Mouse (Mus musculus) megakaryocyte-erythroid progenitor cell, adult 5-6 weeks (primary cell): ENCODE data around the gene Lgr6. TPM values are rescaled to one million over a fixed set of nuclear protein-coding genes. Genes with fewer than 3 reads are reported as not detected.

Experiments used
- ATAC-seq: replicated peaks from 2 replicates; pipeline ENCODE4 v1.8.0; 2016; ENCODE audit warnings: mild to moderate bottlenecking, inconsistent platforms; ENCODE audit not compliant: severe bottlenecking, poor library complexity, low FRiP score, low TSS enrichment
- total RNA-seq, 2 experiments: library from RNA; stranded (forward) in 1 of 2; stranded (reverse) in 1 of 2; fragments of 200-1000, 215-1000 nt in 1 of 2; fragments of >200 nt in 1 of 2; fragmentation: Nextera tagmentation in 1 of 2; gene quantifications; 2 replicates each; pipeline ENCODE4 v1.2.3; 2014 to 2017

Gene Lgr6
- total RNA-seq, 2 experiments from 2014 or later: not detected

DNA sequence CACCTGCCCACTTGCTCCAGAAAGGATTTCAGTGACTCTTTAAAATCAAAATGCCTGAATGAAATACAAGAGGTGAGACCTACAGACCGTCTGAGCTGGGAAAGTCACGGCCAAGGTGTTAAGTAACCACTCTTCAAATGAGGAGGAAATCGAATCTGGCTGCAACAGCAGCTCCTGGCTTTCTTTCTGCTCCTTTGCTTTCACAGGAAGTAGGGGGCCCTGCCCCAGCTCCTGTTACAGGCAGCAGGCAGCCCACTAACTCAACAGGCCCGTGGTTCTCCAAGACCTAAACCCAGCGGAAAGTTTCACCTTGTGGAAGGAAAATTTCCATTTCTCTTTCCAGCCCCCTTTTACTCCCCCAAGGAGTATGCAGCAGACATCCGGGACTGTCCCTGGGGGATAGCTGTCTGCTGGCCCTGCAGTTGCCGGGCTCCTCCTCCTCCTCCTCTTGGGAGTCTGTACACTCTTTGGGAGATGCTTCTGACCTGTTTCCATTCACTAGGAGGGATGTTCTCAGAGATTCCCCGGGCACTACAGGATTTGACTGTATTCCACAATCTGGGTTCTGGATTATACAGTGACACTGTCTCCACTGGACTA is 112.9 kb downstream of the Lgr6 start:
- ATAC-seq: no peak

DNA sequence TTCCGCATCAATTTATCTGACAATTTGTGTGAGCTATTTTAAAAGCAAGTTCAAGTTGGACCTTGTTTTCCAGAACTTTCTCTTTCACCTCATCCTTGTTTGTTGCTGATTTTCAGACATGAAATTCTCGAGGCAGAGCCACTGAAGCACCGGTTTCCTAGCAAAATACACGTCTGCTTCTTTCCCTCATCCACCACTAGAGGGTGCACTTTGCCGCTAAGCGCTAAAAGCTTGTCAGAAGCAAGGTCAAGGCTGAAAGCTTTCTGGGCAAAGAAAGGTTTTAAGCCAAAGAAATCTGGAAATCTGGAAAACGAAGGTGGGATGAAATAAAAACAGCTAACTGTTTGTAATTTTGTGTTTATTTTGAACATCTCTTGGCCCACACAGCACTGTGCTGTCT is 115.7 kb downstream of the Lgr6 start:
- ATAC-seq: no peak

DNA sequence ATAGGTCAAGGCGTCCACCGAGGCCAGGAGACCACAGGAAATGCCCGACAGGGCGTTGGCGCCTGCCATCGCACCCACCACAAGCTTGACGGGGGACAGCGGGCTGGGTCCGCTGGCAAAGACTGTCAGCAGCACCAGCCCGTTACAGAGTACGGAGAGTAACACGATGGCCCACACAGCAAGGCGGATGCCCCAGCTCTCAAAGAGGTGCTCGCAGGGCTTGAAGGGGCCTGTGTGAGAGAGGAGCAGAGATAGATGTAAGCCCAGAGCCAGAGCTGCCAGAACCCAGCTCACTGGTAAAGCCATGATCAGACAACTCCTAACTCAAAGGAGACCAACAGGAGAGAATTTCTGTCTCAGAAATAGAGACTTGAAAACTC is 117.1 kb downstream of the Lgr6 start:
- no peak for ATAC-seq

DNA sequence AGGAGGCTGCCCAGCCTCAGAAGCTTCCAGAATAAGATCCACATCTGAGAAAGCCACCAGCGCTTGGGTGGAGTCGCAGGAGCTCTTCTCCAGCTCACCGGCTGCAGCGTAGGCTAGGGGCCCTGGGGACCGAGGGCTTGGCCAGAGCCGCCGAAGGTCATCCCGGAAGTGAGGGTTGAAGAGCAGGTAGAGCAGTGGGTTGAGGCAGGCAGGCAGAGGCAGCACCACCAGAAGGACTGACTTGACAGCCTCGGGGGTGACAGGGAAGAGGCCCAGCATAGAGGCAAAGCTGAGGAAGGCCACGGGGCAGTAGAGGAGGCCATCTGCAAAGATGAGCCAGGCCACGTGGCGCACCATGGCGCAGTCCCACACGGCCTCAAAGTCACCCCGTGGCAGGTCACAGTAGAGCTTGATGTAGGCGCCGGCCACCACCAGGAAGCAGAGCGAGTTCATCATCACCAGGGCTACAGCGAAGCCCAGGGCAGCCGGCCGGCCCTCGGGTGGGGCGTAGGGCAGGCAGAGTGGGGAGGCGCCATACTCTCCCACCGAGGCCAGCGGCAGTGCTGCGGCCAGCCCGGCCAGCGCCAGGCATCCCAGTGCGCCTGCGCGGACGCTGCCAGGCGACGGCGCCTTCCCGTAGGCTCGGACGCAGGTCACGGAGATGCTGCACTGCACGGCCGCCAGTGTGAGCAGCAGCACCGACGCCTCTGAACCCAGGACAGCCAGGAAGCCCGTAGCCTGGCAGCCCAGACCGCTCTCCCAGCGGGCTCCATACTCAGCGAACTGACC is 117.7 kb downstream of the Lgr6 start:
- ATAC-seq: peak; percentile 34

DNA sequence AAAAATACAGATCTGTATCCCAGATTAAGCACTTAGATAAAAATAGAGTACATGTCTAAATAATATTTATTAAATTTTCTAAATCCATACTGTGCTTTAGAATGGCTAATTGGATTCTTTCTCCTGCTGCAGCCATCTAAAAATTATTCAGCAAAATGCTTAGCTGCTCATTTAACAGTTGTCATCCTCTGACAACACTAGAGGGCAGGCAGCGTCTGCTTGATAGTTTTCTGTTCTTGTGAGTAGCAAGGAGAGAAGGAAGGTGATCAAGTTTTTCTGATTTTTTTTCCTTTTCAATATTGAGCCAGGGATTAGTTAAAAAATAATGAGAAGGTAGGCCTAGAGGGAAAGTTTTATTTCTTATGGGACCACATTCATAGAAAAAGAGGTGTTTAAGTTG is 132.2 kb downstream of the Lgr6 start:
- ATAC-seq: no peak

DNA sequence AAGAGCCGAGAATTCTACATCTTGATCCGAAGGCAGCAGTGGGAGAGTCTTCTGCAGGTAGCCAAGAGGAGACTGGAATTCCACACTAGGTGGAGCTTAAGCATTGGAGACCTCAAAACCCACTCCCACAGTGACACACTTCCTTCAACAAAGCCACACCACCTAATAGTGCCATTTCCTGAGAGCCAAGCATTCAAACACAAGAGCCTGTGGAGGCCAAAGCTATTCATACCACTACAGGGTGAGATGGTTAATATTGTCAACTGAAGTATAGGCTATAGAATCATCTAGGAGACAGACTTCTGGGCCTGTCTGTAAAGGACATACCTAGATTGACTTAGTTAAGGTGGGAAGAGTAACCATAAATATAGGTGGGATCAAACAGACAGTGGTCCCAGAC is 139.6 kb downstream of the Lgr6 start:
- no peak for ATAC-seq

DNA sequence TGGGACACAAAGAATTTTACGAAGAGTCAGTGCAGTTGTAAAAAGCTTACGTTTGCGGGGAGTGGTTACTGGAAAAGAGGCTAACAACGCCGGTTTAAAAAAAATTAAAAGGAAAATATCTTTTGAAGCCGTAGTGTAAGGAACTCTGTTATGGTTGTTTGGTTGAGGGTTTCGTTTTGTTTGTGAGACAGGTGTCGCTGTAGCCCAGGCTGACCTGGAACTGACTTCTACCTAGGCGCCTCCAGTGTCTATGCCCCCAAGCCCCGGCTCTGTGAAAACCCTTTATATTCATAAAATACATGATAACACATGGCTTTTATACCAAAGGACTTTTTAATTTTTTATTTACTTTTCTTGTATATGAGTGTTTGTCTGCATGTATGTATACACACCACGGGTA is 142.3 kb downstream of the Lgr6 start:
- ATAC-seq: peak; percentile 41; the same call in 1 of the 2 replicates

DNA sequence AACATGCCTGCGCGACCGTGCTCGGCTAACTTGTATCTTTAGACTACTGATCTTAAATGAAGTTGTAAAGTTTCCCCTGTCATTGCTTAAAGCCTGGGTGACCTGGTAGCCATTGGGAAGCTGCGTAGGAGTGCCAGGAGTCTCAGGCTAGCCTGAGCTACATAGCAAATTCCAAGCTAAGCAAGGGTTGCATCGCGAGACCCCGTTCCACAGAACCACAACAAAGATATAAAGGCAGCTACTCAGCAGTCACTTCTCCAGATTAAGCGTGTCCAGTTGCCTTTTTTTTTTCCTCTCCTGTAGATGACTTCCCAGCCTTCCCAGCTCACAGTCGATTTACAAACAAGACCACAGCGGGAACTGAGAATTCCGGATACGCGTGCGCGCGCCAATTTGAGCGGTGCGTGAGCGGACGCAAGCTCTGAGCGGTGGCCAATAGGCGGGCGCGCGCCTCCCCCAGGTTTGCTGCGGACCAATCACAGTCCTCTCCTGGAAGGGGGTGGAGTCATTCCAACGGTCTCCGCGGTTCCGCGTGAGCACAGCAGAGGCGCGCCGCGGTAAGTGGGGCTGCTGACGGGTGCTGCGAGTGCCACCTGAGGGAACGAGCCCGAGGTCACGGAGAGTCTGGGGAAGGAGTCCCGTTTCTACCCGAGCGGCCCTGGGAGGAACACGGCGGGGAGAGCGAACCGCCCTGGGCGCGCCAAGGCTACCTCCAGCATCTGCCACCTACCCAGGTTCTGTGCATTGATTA is 142.8 kb downstream of the Lgr6 start, which contains the start of gene Ube2t:
Ube2t (plus strand) TSS at position 513 of the 751 bp plus-strand sequence.
- ATAC-seq: peak; percentile 99

DNA sequence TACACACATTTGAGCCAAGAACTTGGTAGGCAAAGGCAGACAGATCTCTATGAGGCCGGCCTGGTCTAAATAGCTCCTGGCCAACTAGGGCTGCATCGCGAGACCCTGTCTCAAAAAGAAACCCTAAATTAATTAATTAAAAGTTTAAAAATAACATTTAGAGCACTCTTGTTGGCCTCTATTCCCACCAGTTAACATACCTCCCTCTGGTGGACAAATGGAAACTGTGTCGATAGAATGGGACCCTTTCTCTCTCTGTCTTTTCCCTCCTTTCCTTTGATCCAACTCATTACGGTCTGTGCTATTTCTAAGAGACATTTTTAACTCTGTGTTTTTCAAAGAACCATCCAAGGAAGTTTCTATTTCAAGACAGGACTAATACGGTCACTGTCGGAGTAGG is 144.4 kb downstream of the Lgr6 start:
- no peak for ATAC-seq

DNA sequence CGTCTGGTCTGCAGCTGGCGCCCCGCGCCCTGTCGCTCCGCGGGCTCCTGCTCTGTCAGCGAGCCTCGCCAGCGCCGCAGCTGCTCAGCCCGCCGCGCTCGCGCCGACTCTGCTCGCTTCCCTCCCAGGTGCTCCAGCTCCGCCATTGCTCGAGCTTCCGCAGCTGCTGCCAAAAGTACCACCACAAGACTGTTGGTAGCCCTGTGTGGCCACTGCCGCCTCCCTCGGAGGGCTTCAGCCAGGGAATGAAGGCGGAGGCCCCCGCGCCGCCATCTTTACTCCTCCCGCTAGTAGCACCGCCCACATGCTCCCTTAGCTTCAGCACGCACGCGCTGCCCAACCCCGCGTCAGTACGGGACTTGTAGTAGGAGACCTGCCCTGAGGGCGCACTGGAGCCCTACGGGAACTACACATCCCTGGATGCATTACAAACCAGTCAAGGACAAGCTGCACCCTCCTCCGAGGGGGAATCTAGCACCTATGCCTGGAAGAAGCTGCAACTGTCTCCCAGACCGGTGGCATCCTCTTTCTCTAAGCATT is 149.4 kb downstream of the Lgr6 start, which contains the start of gene Ppp1r12b:
Ppp1r12b (minus strand) TSS at position 306 of the 540 bp plus-strand sequence.
- peak; percentile 100 for ATAC-seq

DNA sequence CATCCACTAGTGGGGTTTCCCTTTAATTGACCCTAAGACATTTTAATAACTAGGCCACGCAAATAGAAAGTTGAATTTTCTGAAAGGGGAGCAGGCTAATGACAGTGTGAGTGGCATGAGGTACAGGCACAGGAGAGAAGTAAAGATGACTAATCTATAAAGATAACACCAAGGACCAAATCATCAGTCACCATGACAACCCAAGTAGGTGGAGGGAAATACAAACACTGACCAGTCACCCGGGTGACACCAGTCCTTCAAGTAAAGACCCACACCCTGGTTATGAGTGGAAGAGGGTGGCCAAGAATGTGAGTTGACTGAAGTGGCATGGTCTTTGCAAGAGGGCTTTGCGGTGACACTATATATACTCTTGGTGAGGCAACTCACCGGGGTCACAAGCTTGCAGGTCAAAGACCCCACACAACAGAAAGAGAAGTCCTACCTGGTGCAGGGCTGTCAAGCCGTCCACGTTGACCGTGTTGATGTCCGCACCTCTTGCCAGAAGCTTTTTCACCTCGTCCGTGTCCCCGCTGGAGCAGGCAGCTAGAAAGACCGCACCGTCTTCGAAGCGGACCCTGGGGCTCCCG is 149.9 kb downstream of the Lgr6 start:
- no peak for ATAC-seq

DNA sequence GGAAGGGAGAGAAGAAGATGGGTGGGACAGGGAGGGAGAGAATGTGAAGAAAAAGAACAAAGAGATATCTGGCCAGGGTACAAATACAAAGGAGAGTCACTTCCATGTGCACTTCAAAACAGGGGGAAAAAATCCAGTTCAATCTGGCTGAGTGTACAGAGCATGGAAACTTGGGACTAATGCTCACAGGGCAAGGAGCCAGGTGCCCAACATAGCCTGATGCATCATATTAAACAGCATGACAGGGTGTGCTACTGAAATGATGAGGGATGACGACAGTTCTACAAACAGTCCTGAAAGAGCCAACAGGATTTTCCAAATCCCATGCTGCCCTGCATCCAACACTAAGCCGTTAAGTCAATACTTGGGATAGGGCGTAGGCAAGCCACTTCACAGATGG is 155.1 kb downstream of the Lgr6 start:
- no peak for ATAC-seq

DNA sequence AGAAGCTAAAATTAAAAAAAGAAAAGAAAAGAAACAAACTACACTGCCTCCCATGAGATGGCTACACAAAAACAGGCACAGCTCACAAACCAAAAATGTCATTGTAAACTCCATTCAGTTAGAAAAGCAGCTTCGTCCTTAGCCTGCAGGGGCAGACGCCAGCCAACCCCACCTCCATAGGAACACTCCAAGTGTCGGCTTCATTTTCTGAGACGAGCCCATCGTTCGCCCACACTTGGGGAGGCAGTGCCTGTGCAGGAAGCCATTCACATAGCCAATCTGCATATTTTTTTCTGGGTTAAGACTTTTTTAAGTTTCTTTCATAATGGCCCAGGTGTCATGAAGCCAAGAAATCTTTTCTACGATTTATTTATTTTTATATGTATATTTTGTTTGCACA is 157.5 kb downstream of the Lgr6 start:
- ATAC-seq: no peak

DNA sequence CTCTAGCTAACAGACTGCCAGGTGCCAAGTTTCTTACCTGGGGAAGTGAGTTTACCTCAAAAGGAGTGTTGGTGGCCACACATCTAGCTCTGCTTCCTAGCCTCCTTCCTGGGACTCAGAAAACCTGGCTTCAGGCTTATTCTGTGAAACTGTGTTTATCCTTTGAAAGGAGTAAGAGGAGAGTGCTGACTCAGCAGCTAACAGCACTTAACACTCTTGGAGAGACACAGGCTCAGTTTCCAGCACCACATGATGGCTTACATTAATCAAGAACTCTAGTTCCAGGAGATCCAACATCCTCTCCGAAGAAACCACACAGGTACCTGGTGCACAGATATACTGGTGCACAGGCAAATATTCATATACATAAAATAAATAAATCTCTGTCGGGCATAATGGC is 162.2 kb downstream of the Lgr6 start:
- no peak for ATAC-seq

DNA sequence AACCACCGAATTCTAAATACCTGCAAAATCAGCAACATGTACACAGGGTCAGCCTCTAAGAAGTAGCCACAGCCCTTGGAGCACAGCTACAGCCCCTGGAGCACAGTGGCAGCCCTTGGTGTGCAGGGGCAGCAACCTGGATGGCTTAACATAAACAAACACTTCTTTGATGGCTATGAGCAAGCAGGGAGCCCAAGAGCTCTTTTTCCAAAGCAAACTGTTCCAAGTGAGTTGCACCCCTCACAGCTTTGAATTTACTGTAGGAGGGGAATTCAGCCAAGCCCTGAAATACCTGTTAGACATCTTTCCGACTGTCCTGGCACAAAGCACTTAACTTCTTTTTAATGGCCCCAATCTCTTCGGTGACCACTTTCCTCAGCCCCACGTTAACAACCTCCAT is 164.2 kb downstream of the Lgr6 start:
- no peak for ATAC-seq

DNA sequence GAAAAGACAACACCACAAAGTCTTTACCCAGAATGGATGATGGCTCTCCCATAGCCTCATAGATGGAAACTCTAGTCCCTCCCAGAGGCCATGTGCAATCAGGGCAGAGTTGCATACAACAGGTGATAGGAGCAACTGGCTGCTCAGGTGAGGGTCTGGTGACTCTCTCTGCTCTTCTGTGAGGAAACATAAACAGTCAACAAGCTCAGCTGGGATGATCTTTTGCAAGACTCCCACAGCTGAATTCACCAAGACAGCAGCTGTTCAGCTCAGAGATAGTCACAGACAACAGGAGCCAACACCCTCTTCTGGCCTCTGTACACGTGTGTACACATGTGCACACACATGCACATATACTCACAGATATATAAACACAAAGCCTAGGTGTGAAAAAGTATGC is 166.8 kb downstream of the Lgr6 start:
- ATAC-seq: no peak

DNA sequence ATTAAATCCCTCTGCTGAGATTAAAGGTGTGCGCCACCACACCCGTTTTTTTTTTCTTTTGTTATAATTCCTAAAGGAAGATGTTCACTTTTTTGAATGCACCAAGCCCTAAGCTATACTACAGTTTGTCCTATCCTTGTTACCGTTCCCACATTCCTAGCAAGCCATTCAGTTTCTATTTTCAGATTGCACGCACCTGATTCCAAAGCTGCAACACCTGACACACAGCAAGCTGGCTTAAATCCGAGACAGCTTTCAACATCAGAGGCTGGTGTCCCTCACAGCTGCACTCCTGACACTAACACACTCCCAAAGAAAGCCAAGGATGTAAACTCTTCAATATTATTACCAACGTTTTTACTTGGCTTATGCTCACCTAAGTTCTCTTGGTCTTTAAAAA is 168.7 kb downstream of the Lgr6 start:
- no peak for ATAC-seq
